Mouse (Mus musculus) limb, embryonic 15.5 days (tissue): ENCODE measurements at regions not wholly inside any gene's neighbourhood (a gene's known extent, or its start where the extent isn't known, plus 50 kb on each side); places are given as distances from the start of the nearest gene placed in this dataset.
"Not testable (repeated sequence)": the region's sequence is repeated elsewhere in the genome, so short reads cannot be mapped to it uniquely, and the experiment has no call there.

ENCODE experiments used
- ATAC-seq: fragments of 200-750 bp; cut with Nextera tagmentation; 2 replicates; pipeline ENCODE4 v1.8.0; 2017; ENCODE audit warnings: low read depth, moderate TSS enrichment; ENCODE audit not compliant: insufficient number of reproducible peaks, low FRiP score, low TSS enrichment
- H3K27ac ChIP-seq: fragments of 300-500 bp; sonication (generic); 2 replicates; pipeline ENCODE4 v1.5.1; 2015; ENCODE audit warnings: moderate library complexity, mild to moderate bottlenecking, inconsistent platforms
- H3K27me3 ChIP-seq: fragments of 300-500 bp; sonication (generic); 2 replicates; pipeline ENCODE4 v1.6.1; 2015; ENCODE audit warnings: inconsistent platforms
- H3K36me3 ChIP-seq: fragments of 300-500 bp; sonication (generic); 2 replicates; pipeline ENCODE4 v1.6.1; 2015; ENCODE audit warnings: inconsistent platforms
- H3K4me1 ChIP-seq: fragments of 300-500 bp; sonication (generic); 2 replicates; pipeline ENCODE4 v1.6.1; 2015; ENCODE audit warnings: inconsistent platforms
- H3K4me2 ChIP-seq: fragments of 300-500 bp; sonication (generic); 2 replicates; pipeline ENCODE4 v1.6.1; 2015; ENCODE audit warnings: mild to moderate bottlenecking, inconsistent platforms
- H3K4me3 ChIP-seq: fragments of 300-500 bp; sonication (generic); 2 replicates; pipeline ENCODE4 v1.5.1; 2015; ENCODE audit warnings: mild to moderate bottlenecking, inconsistent platforms
- H3K9ac ChIP-seq: fragments of 300-500 bp; sonication (generic); 2 replicates; pipeline ENCODE4 v1.6.1; 2015; ENCODE audit warnings: inconsistent platforms
- H3K9me3 ChIP-seq: fragments of 300-500 bp; sonication (generic); 2 replicates; pipeline ENCODE4 v1.6.1; 2016; ENCODE audit warnings: inconsistent platforms
- WGBS: fragments of 180-500 bp; shearing (Covaris S2); methylation state at CpG from one replicate; pipeline ENCODE4 v1.1.7; 2015; 5-methylcytosine and 5-hydroxymethylcytosine counted together

DNA sequence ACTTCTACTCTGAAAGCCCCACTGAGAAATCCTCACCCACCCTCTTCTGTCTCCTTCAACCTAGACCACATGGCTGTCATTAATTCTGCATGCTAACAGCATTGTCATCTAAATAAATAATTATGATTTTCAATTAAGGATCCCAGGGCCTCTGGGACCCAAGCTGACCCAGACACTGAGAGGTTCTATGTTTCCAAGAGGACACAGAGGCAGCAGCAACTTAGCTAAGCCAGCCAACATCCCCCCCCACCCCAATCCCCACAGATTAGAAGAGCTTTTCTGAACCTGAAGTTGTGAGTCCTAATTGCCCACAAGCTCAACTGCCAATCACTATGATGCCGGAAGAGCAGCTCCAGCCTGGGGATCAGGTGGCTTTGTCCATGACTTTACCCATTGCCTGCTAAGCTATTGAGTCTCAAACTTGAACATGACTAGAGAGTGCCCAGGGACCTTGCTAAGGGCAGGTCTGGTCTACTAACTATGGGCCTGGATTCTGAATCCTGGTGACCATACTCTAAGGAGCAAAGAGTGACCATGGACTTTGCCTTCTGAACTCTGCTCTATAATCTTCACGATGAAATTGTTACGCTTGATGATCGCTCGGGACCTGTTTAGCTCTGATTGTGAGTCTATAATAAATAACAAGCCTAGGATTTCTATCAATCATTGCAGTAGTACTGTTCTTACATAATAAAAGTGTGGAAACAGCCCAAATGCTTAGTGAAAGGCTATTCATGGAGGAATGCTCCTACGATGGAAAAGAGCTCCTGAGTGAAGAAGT is 115.4 kb downstream of the Dmrta2 start:
- Histone ChIP-seq H3K9ac (no peak overlapping the region), H3K4me3 (no peak overlapping the region), H3K4me1 (no peaks in the 10 kb centered on the region), H3K27me3 (no peaks in the 10 kb centered on the region), H3K36me3 (no peaks in the 10 kb centered on the region), H3K27ac (no peak overlapping the region), H3K4me2 (no peak overlapping the region), H3K9me3 (no peaks in the 10 kb centered on the region)
- no peak for ATAC-seq
- 89% methylated on average over 6 of the region's 6 CpGs for WGBS

- no peak for ATAC-seq
- no peaks in the 10 kb centered on the region for H3K4me1 ChIP-seq
- 80% methylated on average over 1 of the region's 1 CpGs for WGBS
These were observed 116.7 kb downstream of the Dmrta2 start for GRCm38 (mm10) chr4:110094541-110094940.

GRCm38 (mm10) chr4:110095760-110096593 is 118.1 kb downstream of the Dmrta2 start:
- no peak for ATAC-seq
- no peaks in the 10 kb centered on the region for H3K9me3 ChIP-seq
- H3K36me3 ChIP-seq: no peaks in the 10 kb centered on the region
- H3K27me3 ChIP-seq: no peaks in the 10 kb centered on the region
- H3K4me1 ChIP-seq: no peaks in the 10 kb centered on the region
- H3K4me3 ChIP-seq: no peak overlapping the region
- no peak overlapping the region for H3K9ac ChIP-seq
- 67% methylated on average over 11 of the region's 11 CpGs for WGBS
- H3K27ac ChIP-seq: no peak overlapping the region
- no peak overlapping the region for H3K4me2 ChIP-seq

More at GRCm38 (mm10) chr4:110094541-110094940, 116.7 kb downstream of the Dmrta2 start:
- Histone ChIP-seq H3K36me3 (no peaks in the 10 kb centered on the region), H3K4me3 (no peak overlapping the region), H3K4me2 (no peak overlapping the region), H3K27me3 (no peaks in the 10 kb centered on the region), H3K9ac (no peak overlapping the region), H3K27ac (no peak overlapping the region), H3K9me3 (no peaks in the 10 kb centered on the region)

- H3K9ac ChIP-seq, H3K27me3 ChIP-seq, H3K4me1 ChIP-seq, H3K36me3 ChIP-seq, H3K4me3 ChIP-seq, H3K27ac ChIP-seq, H3K4me2 ChIP-seq, ATAC-seq, H3K9me3 ChIP-seq: not testable (repeated sequence)
- WGBS: 92% methylated on average over 7 of the region's 7 CpGs
These were observed 126.3 kb downstream of the Dmrta2 start for GRCm38 (mm10) chr4:110104119-110104518.

GRCm38 (mm10) chr4:110106620-110107243 is 128.9 kb downstream of the Dmrta2 start:
- no peak for ATAC-seq
- H3K27me3 ChIP-seq: no peaks in the 10 kb centered on the region
- WGBS: 68% methylated on average over 7 of the region's 7 CpGs
- H3K9me3 ChIP-seq: no peaks in the 10 kb centered on the region
- H3K27ac ChIP-seq: no peak overlapping the region
- H3K4me3 ChIP-seq: no peak overlapping the region
- H3K9ac ChIP-seq: no peak overlapping the region
- H3K4me2 ChIP-seq: no peak overlapping the region
- no peaks in the 10 kb centered on the region for H3K4me1 ChIP-seq
- no peaks in the 10 kb centered on the region for H3K36me3 ChIP-seq

DNA sequence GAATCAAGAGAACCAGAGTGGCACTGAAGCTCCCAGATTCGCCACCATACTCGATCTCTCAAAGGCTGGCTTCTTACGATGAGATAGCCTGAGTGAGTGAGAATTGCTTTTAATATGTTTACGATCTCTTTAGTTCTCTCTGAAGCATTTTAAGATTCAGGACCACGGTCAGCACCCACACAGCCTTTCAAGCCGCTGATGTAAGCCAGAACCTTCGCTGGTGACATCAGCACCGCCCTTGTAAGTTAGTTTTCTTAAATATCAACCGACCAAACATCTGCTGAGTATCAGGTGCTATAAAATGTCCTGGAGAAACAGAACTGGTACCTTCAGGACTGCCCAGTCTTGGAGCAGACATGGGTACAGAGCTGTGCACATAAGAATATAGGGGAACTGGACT is 141.6 kb downstream of the Dmrta2 start:
- H3K4me2 ChIP-seq: no peak overlapping the region
- no peak overlapping the region for H3K27ac ChIP-seq
- no peak overlapping the region for H3K4me3 ChIP-seq
- no peaks in the 10 kb centered on the region for H3K27me3 ChIP-seq
- WGBS: 16% methylated on average over 9 of the region's 9 CpGs
- no peak for ATAC-seq
- no peaks in the 10 kb centered on the region for H3K4me1 ChIP-seq
- H3K9me3 ChIP-seq: no peaks in the 10 kb centered on the region
- H3K36me3 ChIP-seq: no peaks in the 10 kb centered on the region
- H3K9ac ChIP-seq: no peak overlapping the region

DNA sequence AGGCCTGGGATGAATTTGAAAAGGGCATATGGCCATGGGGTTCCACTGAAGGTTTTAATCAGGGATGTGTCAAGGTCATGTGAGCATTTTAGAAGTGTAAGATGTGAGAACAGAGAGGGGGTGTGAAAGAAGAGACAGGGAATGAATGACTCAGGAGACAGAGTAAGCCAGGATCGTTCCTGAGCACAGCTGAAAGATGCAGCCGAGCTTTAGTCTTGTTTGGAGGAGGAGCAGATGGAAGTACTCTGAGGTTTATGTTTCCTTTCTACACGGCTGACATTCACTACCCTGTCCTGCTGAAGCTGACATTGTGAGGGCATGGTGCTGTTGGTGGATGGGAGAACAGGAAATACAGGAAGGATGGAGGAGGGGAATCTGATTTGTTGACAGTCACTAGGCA is 142.0 kb downstream of the Dmrta2 start:
- Histone ChIP-seq H3K9ac (no peak overlapping the region), H3K4me3 (no peak overlapping the region), H3K27ac (no peak overlapping the region), H3K27me3 (no peaks in the 10 kb centered on the region), H3K36me3 (no peaks in the 10 kb centered on the region), H3K9me3 (no peaks in the 10 kb centered on the region), H3K4me1 (no peaks in the 10 kb centered on the region), H3K4me2 (no peak overlapping the region)
- 12% methylated on average over 3 of the region's 3 CpGs for WGBS
- ATAC-seq: no peak

GRCm38 (mm10) chr4:110120761-110121160 is 142.9 kb downstream of the Dmrta2 start:
- Histone ChIP-seq H3K4me2 (no peak overlapping the region), H3K4me1 (no peaks in the 10 kb centered on the region), H3K27me3 (no peaks in the 10 kb centered on the region), H3K27ac (no peak overlapping the region), H3K4me3 (no peak overlapping the region), H3K9ac (no peak overlapping the region), H3K9me3 (no peaks in the 10 kb centered on the region), H3K36me3 (no peaks in the 10 kb centered on the region)
- ATAC-seq: no peak
- 13% methylated on average over 9 of the region's 9 CpGs for WGBS

GRCm38 (mm10) chr4:110121447-110121846 is 143.6 kb downstream of the Dmrta2 start:
- no peak overlapping the region for H3K4me2 ChIP-seq
- no peak overlapping the region for H3K9ac ChIP-seq
- H3K4me3 ChIP-seq: no peak overlapping the region
- ATAC-seq: no peak
- H3K4me1 ChIP-seq: no peaks in the 10 kb centered on the region
- no peak overlapping the region for H3K27ac ChIP-seq
- no peaks in the 10 kb centered on the region for H3K27me3 ChIP-seq
- H3K9me3 ChIP-seq: no peaks in the 10 kb centered on the region
- 22% methylated on average over 5 of the region's 5 CpGs for WGBS
- H3K36me3 ChIP-seq: no peaks in the 10 kb centered on the region

- no peak for ATAC-seq
- Histone ChIP-seq H3K9me3 (no peaks in the 10 kb centered on the region), H3K4me2 (no peak overlapping the region), H3K36me3 (no peaks in the 10 kb centered on the region), H3K9ac (no peak overlapping the region), H3K4me3 (no peak overlapping the region), H3K27ac (no peak overlapping the region), H3K27me3 (no peaks in the 10 kb centered on the region), H3K4me1 (no peaks in the 10 kb centered on the region)
- WGBS: 12% methylated on average over 6 of the region's 6 CpGs
These were observed 147.4 kb downstream of the Dmrta2 start for GRCm38 (mm10) chr4:110125067-110125784.

DNA sequence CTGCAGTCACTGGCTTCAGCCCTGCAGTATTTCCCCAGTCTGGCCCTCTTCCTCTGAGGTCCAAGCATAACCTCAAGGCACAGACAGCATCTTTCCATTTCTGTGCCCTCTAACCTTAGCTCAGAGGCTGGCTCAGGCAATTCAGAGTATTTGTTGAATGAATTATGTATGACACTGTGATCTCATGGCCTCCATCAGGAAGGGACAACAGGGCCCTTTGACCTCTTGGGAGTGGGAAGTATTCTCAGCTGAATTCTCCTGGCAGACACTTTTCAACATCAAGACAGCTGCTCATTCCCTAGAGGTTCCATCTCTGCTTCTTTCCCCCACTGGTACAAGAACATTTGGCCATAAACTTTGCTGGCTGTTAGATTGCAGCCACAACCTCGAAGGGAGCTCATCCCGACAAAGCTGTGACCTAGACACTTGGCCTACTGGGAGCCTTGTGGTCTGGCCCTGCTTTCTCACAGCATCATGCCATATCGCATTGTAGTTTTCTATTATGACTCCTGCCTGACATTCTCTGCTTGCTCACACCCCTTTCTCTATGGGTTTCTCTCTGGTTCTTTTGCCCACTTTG is 150.2 kb downstream of the Dmrta2 start:
- Histone ChIP-seq H3K9ac (no peak overlapping the region), H3K4me1 (no peaks in the 10 kb centered on the region), H3K36me3 (no peaks in the 10 kb centered on the region), H3K4me2 (no peak overlapping the region), H3K27me3 (no peaks in the 10 kb centered on the region), H3K27ac (no peak overlapping the region), H3K4me3 (no peak overlapping the region), H3K9me3 (no peaks in the 10 kb centered on the region)
- 61% methylated on average over 3 of the region's 3 CpGs for WGBS
- ATAC-seq: no peak
